Mouse (Mus musculus): ENCODE data around the gene E130308A19Rik.

Gene E130308A19Rik

DNA sequence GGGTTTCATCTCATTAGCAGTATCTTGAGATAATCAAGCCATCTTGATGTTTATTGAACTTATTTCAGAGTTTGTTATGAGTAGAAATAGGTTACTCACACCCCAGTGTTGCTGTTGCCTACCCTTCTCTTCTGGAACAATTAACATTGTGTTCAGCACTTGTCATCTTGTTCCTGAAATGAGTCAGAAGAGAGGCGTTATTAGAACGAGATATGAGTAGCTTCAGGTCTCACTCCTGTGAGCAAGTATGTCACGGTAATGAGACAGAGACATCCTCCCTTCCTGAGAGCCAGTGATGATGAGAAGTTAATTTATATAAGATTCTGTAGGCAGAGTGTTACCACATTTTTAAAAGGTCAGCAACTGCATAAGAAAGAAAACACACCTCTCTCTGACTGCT lies 56.5 kb downstream of the E130308A19Rik start:
- DNase-seq (ENCODE audit: extremely low spot score) = no peak

GRCm38 (mm10) chr4:59682950-59683349 lies 56.9 kb downstream of the E130308A19Rik start:
- no peak for DNase-seq (ENCODE audit: extremely low spot score)

DNA sequence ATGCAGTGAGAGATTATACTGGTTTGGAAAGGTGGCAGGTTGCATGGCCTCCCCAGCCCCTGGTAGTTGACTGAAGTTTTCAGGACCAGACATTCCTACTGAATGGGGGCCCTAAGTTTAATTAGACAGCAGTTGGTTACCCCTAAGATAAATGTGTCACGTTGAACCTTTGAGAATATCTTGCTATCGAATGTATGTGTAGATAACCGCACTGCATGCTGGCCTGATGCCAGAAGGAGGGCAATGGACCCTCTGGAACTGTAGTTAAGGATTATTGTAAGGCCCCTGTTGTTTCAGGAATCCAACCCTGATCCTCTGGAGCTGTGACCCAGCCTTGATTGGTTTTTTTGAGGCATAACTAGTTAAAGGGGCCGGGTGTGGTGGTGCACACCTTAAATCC lies 58.3 kb downstream of the E130308A19Rik start:
- DNase-seq (ENCODE audit: extremely low spot score) = no peak

DNA sequence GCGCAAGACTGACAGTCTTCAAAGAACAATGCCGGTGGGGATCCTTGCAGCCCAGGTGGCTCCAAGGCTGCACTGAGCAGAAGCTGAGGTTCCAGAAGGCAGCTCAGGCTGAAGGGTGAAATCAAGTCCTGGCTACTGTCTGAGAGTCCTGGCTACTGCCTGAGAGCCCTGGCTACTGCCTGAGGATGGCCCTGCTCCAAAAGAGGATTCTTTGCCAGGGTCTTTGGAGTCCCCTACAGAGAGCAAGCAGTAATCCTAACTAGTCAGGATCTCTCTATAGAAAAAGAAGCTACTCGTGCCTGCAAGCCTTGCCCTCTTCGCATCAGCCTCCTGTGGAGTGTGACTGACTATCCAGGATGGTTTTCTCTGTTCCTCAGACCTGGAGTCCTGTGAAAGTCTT lies 60.7 kb downstream of the E130308A19Rik start:
- no peak for DNase-seq (ENCODE audit: extremely low spot score)

GRCm38 (mm10) chr4:59689055-59689454 lies 63.0 kb downstream of the E130308A19Rik start:
- no peak for DNase-seq (ENCODE audit: extremely low spot score)

DNA sequence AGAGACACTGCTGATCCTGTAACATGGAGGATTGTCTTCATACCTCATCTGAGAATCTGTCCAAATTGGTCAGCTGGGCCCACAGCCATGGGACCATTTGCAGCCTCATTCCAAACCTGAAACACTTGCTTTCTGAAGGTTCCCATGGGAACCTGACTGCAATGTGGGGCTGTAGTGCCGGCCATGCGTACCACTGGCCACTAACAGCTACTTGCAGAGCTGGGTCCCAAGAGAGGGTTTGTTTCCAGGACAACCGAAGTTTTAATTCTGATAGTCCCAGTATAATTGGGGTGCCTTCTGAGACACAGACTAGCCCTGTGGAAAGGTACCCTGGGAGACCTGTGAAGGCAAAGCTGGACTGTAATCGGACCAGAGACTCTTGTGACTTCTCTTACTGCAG lies 64.1 kb downstream of the E130308A19Rik start:
- no peak for DNase-seq (ENCODE audit: extremely low spot score)

DNA sequence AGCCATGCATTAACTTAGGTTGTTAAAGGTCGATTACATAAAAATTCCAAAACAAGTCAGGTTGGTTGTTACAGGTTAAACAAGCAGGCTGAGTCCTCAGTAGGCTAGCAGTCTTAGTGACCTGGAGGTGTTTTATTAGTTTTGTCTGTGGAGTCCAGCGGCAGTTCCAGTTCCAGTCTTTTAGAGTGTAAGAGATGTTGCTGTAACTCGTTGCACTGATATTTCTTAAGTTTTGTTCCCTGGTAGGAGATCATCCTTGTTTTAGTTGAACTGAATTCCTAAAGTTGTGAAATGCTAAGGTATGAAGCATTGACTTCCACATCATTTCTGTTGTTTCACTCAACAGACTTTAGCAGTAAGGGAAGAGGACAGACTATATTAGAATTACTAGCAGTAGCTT lies 70.8 kb downstream of the E130308A19Rik start:
- DNase-seq (ENCODE audit: extremely low spot score) = no peak

DNA sequence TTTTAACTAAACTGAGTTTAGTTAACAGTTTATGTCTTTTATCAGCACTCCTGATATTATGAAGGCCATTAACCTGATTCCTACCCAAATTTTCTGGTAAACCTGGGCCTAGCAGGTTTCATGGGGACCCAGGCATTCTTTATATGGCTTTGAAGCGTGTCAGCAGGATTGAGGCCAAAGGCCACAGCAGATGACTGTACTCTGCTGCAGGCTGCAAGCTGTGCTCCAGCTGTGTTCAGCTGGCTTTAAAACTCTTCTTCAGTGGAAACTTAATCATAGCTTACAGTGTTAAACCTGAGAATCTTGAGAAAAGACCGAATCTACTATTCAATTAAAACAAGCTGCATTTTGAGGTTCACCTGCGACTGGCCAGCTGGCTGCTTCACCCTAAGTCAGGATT lies 71.9 kb downstream of the E130308A19Rik start:
- DNase-seq (ENCODE audit: extremely low spot score) = no peak

- no peak for DNase-seq (ENCODE audit: extremely low spot score)
Measured at GRCm38 (mm10) chr4:59699014-59699792, 73.2 kb downstream of the E130308A19Rik start.

DNA sequence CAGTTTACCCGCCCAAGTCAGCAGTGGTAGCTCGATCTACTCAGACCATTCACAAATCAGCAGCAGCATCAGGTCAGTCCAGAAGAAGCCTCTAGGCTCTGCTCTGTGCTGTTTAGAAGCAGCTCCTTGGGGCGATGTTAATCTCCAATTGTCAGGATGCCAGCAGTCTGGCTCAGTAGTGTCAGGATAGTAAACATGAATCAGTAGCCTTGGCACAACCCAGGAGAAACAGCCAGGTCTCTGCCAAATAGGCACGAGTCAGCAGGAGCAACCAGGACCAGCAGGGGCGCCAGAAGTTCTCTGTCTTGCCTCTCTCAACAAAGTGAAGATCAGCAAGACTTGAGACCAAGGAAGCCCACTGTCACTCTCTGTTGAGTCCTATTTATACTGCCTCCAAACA lies 83.3 kb downstream of the E130308A19Rik start:
- DNase-seq (ENCODE audit: extremely low spot score) = no peak

DNA sequence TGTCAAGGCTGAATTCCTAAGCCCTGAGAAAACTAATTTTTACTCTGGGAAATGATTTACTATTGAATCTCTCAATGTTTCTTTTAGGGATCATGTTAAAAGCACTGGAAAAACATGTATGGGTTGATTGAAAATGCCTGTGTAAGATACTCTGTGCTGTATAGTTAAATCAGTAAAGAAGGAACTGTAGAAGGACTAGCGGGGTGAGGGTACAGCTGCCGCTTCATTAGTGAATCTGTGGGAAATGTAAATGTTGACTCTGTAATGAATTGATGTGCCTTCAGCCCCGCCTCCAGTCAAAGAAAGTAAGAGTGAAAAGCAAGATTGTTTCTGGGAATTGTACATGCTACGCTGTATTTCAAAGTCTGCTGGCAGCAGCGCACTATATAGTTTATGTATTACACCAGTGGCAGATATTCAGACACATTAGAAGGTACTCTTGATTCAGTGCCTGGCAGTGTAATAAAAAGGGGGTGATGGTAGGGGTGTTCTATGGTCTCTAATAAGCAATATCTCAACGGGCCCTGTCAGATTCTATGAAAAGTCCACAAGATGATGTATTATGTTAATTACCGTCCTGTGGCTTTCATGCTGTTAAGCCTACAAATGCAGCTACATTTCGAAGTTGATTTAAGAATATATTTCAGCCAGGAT lies 84.9 kb downstream of the E130308A19Rik start:
- no peak for DNase-seq (ENCODE audit: extremely low spot score)

DNA sequence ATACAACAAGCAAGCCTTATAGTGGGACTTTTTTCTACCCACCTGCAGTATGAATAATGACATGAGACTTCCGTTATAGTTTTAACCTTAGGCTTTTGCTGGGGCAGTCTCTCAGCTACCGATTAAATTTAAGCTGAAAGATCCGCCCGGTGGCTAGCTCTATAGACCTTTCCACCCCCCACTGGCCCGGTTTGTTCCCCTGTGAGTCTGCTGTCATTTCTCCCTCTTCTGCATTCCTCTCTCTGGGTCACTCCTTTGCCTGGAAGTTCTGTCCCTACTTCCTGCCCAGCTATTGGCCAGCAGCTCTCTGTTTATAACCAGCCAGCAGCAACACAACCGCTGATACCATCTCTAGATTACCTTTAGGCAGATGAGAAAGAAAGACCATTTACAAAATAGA lies 86.4 kb downstream of the E130308A19Rik start:
- DNase-seq (ENCODE audit: extremely low spot score) = no peak

- no peak for DNase-seq (ENCODE audit: extremely low spot score)
Measured at GRCm38 (mm10) chr4:59712955-59713354, 86.9 kb downstream of the E130308A19Rik start.

- no peak for DNase-seq (ENCODE audit: extremely low spot score)
Measured at GRCm38 (mm10) chr4:59714472-59714871, 88.5 kb downstream of the E130308A19Rik start.

DNA sequence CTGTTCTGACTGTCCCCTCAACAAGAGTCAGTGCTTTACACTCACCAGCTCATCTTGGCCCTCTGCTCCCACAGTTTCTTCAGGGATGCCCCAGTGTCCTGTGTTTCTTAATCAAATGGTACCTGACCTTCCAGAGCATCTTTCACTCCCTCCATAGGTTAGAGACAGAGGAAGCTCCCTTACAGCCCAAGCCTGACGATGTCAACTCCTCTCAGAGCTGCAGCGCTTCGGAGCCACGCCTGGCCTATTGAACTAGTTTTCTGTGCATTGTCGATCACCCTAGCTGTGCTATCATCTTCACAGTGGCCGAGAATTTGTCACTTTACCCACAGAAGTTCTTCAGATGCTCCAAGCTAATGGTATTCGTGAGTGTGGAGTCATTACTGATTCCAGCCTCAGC lies 88.9 kb downstream of the E130308A19Rik start:
- no peak for DNase-seq (ENCODE audit: extremely low spot score)

DNA sequence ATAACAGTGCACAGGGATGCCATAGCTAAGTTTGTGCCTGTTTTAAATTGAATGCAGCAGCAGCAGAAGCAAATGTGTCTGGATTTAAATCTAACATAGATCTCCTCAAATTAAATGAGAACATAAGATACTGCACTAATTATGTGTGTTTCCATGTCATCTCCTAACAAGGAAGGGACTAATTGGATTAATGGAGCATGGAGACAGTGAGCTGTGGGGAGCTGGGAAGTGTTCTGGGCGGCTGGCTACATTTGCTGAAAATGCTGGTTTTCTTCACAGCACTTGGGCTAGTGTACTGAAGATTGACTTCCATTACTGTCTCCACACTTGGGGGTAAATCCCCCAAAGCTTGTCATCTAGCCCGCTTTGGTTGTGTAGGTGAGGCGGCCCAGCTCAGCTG lies 89.5 kb downstream of the E130308A19Rik start:
- DNase-seq (ENCODE audit: extremely low spot score) = no peak

DNA sequence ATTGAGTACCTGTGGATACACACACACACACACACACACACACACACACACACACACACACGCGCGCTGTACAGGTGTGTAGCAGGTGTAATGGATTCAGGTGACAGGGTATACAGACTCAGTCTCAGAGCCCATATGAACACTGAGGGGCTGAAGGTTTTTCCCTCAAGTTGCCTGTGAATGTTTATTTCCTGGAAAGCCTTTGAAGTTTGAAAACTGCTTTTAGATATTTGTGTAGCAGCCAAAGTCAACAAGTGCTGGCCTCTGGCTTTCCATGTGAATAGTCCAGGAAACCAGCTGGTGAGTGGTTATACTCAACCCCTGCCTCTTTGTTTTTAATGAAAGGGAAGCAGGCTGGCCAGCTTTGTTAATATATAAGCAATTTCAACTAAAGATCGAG lies 91.3 kb downstream of the E130308A19Rik start:
- no peak for DNase-seq (ENCODE audit: extremely low spot score)

DNA sequence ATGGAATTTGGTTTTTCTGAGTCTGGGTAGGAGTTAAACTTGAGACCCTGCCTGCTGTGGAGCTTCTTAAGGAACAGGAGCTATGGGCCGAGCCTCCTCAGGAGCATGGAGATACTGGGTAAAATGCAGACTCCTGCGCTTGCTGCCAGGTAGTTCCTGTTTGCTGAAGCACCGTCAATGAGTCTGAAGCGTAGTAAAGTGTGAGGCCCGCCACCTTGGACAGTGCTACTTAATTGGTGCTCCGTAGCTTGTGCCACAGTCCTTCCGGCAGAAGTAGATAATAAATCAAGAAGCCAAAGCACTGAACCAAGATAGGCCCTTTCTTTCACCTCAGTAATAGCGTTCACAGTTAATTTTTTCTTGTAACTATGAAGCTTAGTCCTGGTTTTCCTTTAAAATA lies 92.5 kb downstream of the E130308A19Rik start:
- DNase-seq (ENCODE audit: extremely low spot score) = no peak

- DNase-seq (ENCODE audit: extremely low spot score) = no peak
Measured at GRCm38 (mm10) chr4:59719481-59720355, 93.7 kb downstream of the E130308A19Rik start.

GRCm38 (mm10) chr4:59721811-59722210 lies 95.8 kb downstream of the E130308A19Rik start:
- DNase-seq (ENCODE audit: extremely low spot score) = no peak

DNA sequence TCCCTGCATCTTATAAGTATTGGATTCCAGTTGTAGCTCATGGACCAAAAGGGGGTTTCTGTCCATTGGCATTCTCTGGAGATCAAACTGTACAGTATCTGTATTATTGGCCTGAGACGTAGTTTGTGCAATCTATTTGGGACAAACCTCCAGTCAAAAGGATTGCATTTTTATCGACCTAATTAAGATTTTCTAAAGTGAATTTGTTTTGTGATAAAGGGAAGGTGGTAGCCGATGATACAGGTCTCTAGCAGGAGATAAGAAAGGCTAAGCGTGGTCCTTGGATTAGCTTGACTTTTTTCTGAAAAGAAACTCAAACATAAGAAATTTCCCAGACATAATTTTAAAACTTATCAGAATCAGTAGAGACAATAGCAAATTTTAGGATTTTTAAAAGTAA lies 99.6 kb downstream of the E130308A19Rik start:
- DNase-seq (ENCODE audit: extremely low spot score) = no peak

DNA sequence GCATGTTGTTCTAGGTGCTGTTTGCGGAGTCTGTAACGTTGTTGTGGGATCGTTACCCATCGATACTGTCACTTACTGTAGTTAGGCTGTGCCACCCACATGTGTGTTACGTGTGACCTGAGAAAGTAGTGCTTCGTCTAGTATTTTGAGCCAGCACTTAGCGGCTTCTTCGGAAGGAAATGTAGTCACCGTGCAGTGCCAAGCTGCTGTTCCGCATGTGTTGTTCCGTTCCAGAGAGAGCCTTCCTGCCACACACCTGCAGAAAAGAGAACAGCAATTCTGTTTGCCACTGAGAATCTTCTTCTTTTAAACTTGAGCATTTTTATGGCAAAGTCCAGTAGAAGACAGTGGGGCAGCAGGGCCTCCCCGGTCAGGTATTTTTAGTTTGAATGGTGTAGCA lies 100.5 kb downstream of the E130308A19Rik start:
- DNase-seq (ENCODE audit: extremely low spot score) = no peak

All from embryo, embryonic 9.5 days (tissue).